Mouse (Mus musculus): ENCODE data around the gene Fmod.

GRCm38 (mm10) chr1:134025975-134026374 lies 11.1 kb upstream of the Fmod start:
- no peak for TF ChIP-seq CTCF (IDR thresholded peaks at IDR 0.05; ENCODE audit: control insufficient read depth, insufficient read depth, insufficient replicate concordance, low read depth, low read length)
- TF ChIP-seq POLR2A (IDR thresholded peaks at IDR 0.05; ENCODE audit: control insufficient read depth, low read depth, low read length) = no peak
